Mouse (Mus musculus) lung, postnatal 0 days (tissue): ENCODE results near the gene Dpp6. TPM values are rescaled to one million over a fixed set of nuclear protein-coding genes. Genes with fewer than 3 reads are reported as not detected.

ENCODE experiments used
- ATAC-seq: fragments of 200-750 bp; cut with Nextera tagmentation; 2 replicates; pipeline ENCODE4 v1.8.0; 2017; ENCODE audit warnings: moderate library complexity
- DNase-seq: peaks from one replicate; pipeline ENCODE4 v3.0.0-alpha.2; 2016; ENCODE audit warnings: low spot score
- H3K27ac ChIP-seq: fragments of 300-500 bp; sonication (generic); 2 replicates; pipeline ENCODE4 v1.5.1; 2014; ENCODE audit warnings: antibody characterized with exemption, mild to moderate bottlenecking, low read length, mixed read lengths
- H3K27me3 ChIP-seq: fragments of 300-500 bp; sonication (generic); replicated peaks from 2 replicates; pipeline ENCODE4 v1.6.1; 2014; ENCODE audit warnings: low read length, mixed read lengths; ENCODE audit not compliant: insufficient read depth
- H3K36me3 ChIP-seq: fragments of 300-500 bp; sonication (generic); 2 replicates; pipeline ENCODE4 v1.6.1; 2014; ENCODE audit warnings: low read length, mixed read lengths; ENCODE audit not compliant: insufficient read depth
- H3K4me1 ChIP-seq: fragments of 300-500 bp; sonication (generic); 2 replicates; pipeline ENCODE4 v1.6.1; 2014; ENCODE audit warnings: antibody characterized with exemption, low read depth, low read length, mixed read lengths; ENCODE audit not compliant: insufficient read depth
- H3K4me2 ChIP-seq: fragments of 300-500 bp; sonication (generic); replicated peaks from 2 replicates; pipeline ENCODE4 v1.6.1; 2014; ENCODE audit warnings: low read depth, mild to moderate bottlenecking, low read length, moderate library complexity, mixed read lengths
- H3K4me3 ChIP-seq: fragments of 300-500 bp; sonication (generic); 2 replicates; pipeline ENCODE4 v1.5.1; 2014; ENCODE audit warnings: low read depth, low read length
- H3K9ac ChIP-seq: fragments of 300-500 bp; sonication (generic); replicated peaks from 2 replicates; pipeline ENCODE4 v1.6.1; 2014; ENCODE audit warnings: low read depth, mild to moderate bottlenecking
- H3K9me3 ChIP-seq: fragments of 300-500 bp; sonication (generic); 2 replicates; pipeline ENCODE4 v1.6.1; 2016; ENCODE audit warnings: low read length, mixed read lengths
- CTCF ChIP-seq: IDR thresholded peaks from 2 replicates; pipeline ENCODE4 v1.5.1; 2016; ENCODE audit warnings: antibody characterized with exemption, mild to moderate bottlenecking
- EP300 ChIP-seq: IDR thresholded peaks from 2 replicates; pipeline ENCODE4 v1.6.1; 2016; ENCODE audit warnings: antibody characterized with exemption, mild to moderate bottlenecking, control low read depth
- WGBS: fragments of 180-500 bp; shearing (Covaris S2); extraction: QIAGEN DNeasy Blood & Tissue Kit; methylation state at CpG from one replicate; pipeline ENCODE4 v1.1.7; 2014; 5-methylcytosine and 5-hydroxymethylcytosine counted together
- polyA plus RNA-seq: library from polyadenylated mRNA; unstranded; fragments of >200 nt; fragmentation: Nextera tagmentation; extraction: Ambion mirVana; gene quantifications from 2 replicates; pipeline ENCODE4 v1.2.1, GENCODE M21; 2015

Dpp6 gene
- polyA plus RNA-seq, 1 experiment from 2014 or later, result 0.05 TPM

- Histone ChIP-seq H3K4me3 (no peak overlapping the region), H3K9ac (no peak overlapping the region), H3K36me3 (no peaks in the 10 kb centered on the region), H3K4me1 (no peaks in the 10 kb centered on the region), H3K9me3 (no peaks in the 10 kb centered on the region), H3K27me3 (no peaks in the 10 kb centered on the region), H3K27ac (no peak overlapping the region), H3K4me2 (no peak overlapping the region)
- DNase-seq (no peak), ATAC-seq (no peak)
- TF ChIP-seq EP300 (no peak), CTCF (no peak)
- WGBS, result 43% methylated on average over 6 of the region's 6 CpGs
Measured at GRCm38 (mm10) chr5:27656101-27656500, 839.1 kb downstream of the Dpp6 start.

GRCm38 (mm10) chr5:27657672-27658071, 840.7 kb downstream of the Dpp6 start:
- H3K9ac ChIP-seq, result no peak overlapping the region
- no peak for ATAC-seq
- H3K36me3 ChIP-seq, result no peaks in the 10 kb centered on the region
- H3K27ac ChIP-seq, result no peak overlapping the region
- no peak overlapping the region for H3K4me2 ChIP-seq
- H3K4me3 ChIP-seq, result no peak overlapping the region
- DNase-seq, result no peak
- H3K4me1 ChIP-seq, result no peaks in the 10 kb centered on the region
- no peak for TF ChIP-seq CTCF
- TF ChIP-seq EP300, result no peak
- H3K9me3 ChIP-seq, result no peaks in the 10 kb centered on the region
- 41% methylated on average over 4 of the region's 4 CpGs for WGBS
- no peaks in the 10 kb centered on the region for H3K27me3 ChIP-seq

- Histone ChIP-seq H3K9ac (no peak overlapping the region), H3K27me3 (no peaks in the 10 kb centered on the region), H3K4me3 (no peak overlapping the region), H3K4me2 (no peak overlapping the region), H3K4me1 (no peaks in the 10 kb centered on the region), H3K9me3 (no peaks in the 10 kb centered on the region), H3K27ac (no peak overlapping the region), H3K36me3 (no peaks in the 10 kb centered on the region)
- ATAC-seq, result no peak
- DNase-seq, result no peak
- whole genome bisulfite sequencing, result 72% methylated on average over 5 of the region's 5 CpGs
- TF ChIP-seq CTCF, result no peak
- TF ChIP-seq EP300, result no peak
Measured at GRCm38 (mm10) chr5:27658165-27658564, 841.2 kb downstream of the Dpp6 start.

- H3K27me3 ChIP-seq, result no peaks in the 10 kb centered on the region
- H3K4me1 ChIP-seq, result no peaks in the 10 kb centered on the region
- no peaks in the 10 kb centered on the region for H3K36me3 ChIP-seq
- no peak overlapping the region for H3K4me2 ChIP-seq
- ATAC-seq (no peak), DNase-seq (no peak)
- no peak overlapping the region for H3K9ac ChIP-seq
- H3K27ac ChIP-seq, result no peak overlapping the region
- TF ChIP-seq EP300, result no peak
- TF ChIP-seq CTCF, result no peak
- H3K9me3 ChIP-seq, result no peaks in the 10 kb centered on the region
- no peak overlapping the region for H3K4me3 ChIP-seq
Measured at GRCm38 (mm10) chr5:27658569-27658968, 841.6 kb downstream of the Dpp6 start.

GRCm38 (mm10) chr5:27659019-27659418, 842.0 kb downstream of the Dpp6 start:
- Histone ChIP-seq H3K27ac (no peak overlapping the region), H3K36me3 (no peaks in the 10 kb centered on the region), H3K4me3 (no peak overlapping the region), H3K9ac (no peak overlapping the region), H3K9me3 (no peaks in the 10 kb centered on the region), H3K4me1 (no peaks in the 10 kb centered on the region), H3K27me3 (no peaks in the 10 kb centered on the region), H3K4me2 (no peak overlapping the region)
- DNase-seq (no peak), ATAC-seq (no peak)
- 100% methylated on average over 2 of the region's 2 CpGs for WGBS
- TF ChIP-seq CTCF (no peak), EP300 (no peak)

GRCm38 (mm10) chr5:27659781-27660180, 842.8 kb downstream of the Dpp6 start:
- Histone ChIP-seq H3K4me1 (no peaks in the 10 kb centered on the region), H3K9me3 (no peaks in the 10 kb centered on the region), H3K4me2 (no peak overlapping the region), H3K36me3 (no peaks in the 10 kb centered on the region), H3K27ac (no peak overlapping the region), H3K27me3 (no peaks in the 10 kb centered on the region), H3K4me3 (no peak overlapping the region), H3K9ac (no peak overlapping the region)
- DNase-seq (no peak), ATAC-seq (no peak)
- WGBS, result 64% methylated on average over 6 of the region's 6 CpGs
- no peak for TF ChIP-seq CTCF
- TF ChIP-seq EP300, result no peak

GRCm38 (mm10) chr5:27664111-27664510, 847.1 kb downstream of the Dpp6 start:
- DNase-seq, result no peak
- WGBS, result 84% methylated on average over 4 of the region's 4 CpGs
- TF ChIP-seq EP300 (no peak), CTCF (no peak)
- Histone ChIP-seq H3K36me3 (no peaks in the 10 kb centered on the region), H3K9me3 (no peaks in the 10 kb centered on the region), H3K4me3 (no peak overlapping the region), H3K4me1 (no peaks in the 10 kb centered on the region), H3K4me2 (no peak overlapping the region), H3K27ac (no peak overlapping the region), H3K27me3 (no peaks in the 10 kb centered on the region), H3K9ac (no peak overlapping the region)
- ATAC-seq, result no peak
